Mouse (Mus musculus) pancreas, adult 10 weeks (tissue): ENCODE measurements around the gene Krtap15. TPM values are rescaled to one million over a fixed set of nuclear protein-coding genes. Genes with fewer than 3 reads are reported as not detected.

Experiments used
- polyA plus RNA-seq: library from polyadenylated mRNA; stranded (reverse); fragments of 350-450 nt; fragmentation: Illumina TruSeq; extraction: RNeasy Lipid Tissue Mini Kit (QIAGEN cat#74804); gene quantifications from one replicate; pipeline ENCODE4 v1.2.3, GENCODE M21; 2015; ENCODE audit warnings: low read depth, low replicate concordance; ENCODE audit not compliant: insufficient read depth

The Krtap15 gene
- not detected for polyA plus RNA-seq

DNA sequence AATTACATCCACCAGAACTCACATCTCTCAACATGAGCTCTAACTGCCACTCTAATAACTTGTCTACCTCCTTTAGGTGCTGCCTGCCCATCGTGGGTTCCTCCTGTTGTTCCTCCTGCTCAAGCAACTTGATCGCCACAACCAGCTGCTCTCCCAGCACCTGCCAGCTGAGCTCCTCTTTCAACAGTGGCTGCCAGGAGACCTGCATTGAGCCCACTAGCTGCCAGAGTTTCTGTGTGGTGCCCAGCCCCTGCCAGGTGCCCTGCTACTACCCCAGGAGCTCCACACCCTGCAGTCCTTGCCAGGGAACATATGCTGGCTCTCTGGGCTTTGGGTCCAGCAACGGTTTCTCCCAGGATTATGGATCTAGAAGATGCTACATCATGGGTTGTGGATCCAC is at the start of gene Krtap15:
Gene Krtap15, plus strand, starts transcription at position 150 of the 400 bp plus-strand sequence.

GRCm38 (mm10) chr16:88774106-88774505 is 45.9 kb upstream of the Krtap15 start, which contains the start of gene 2310057N15Rik:
Gene 2310057N15Rik (minus strand): TSS chr16:88774206.

DNA sequence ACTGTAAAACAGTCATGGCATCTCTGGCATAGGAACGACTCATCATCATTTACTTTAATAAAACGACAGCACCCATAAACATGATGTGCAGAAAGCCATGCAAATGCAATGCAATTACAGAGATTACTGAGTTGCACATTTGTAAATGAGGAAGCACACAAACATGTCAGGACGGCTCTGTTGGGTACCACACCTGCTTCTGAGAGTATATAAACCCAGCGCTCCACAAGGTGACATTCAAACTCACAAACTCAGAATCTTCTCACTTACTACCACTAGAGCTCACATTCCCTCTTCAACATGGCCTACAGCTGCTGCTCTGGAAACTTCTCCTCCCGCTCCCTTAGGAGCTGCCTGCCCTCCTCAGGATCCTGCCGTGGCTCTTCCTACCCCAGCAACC is 42.4 kb upstream of the Krtap15 start, which contains the start of gene Gm5965:
Gene Gm5965, plus strand, starts transcription at position 301 of the 400 bp plus-strand sequence.

GRCm38 (mm10) chr16:88811827-88812226 is 8.2 kb upstream of the Krtap15 start, which contains the start of gene Gm20741:
Gene Gm20741 (minus strand): TSS chr16:88812220.

GRCm38 (mm10) chr16:88826095-88826652 is 6.2 kb downstream of the Krtap15 start, which contains the start of gene Krtap14:
Gene Krtap14 (minus strand): TSS chr16:88826145.

GRCm38 (mm10) chr16:88869311-88869710 is 49.3 kb downstream of the Krtap15 start, which contains the start of gene Krtap19-1:
Gene Krtap19-1 (minus strand): TSS chr16:88869411.

DNA sequence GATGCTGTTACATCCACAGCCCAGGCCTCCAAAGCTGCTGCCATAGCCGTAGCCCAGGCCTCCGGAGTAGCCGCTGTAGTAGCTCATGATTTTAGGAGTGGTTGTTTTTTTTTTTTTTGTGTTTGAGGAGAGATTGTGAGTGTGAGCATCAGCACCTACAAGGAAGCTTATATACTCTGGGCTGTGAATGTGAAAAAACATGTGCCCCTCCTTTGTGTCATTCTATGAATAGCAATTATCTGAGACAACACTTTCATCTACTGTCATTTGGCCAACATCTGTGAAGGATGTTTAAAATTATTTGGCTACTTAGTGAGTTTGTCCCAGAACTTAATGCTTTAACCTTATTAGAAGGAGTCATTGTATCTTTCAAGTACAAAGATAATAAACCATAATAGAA is 54.2 kb downstream of the Krtap15 start, which contains the start of gene Krtap19-2:
Gene Krtap19-2, minus strand, starts transcription at position 101 of the 400 bp plus-strand sequence.

DNA sequence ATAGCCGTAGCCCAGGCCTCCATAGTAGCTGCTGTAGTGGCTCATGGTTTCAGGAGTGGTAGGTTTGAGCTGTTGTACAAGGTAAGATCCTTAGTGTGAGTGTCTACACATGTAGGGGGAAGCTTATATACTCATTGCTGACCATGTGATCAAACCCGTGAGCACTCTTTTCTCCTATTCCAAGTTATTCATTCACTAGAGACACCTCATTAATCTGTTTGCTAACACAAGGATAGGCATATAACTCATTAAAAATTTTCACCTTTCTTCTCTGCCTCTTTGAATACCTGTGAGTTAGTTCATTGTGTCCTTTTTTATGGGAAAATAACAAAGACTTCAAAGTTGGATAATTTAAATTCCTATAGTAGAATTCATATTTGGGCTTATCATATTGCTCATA is 57.9 kb downstream of the Krtap15 start, which contains the start of gene Krtap19-3:
Gene Krtap19-3, minus strand, starts transcription at position 101 of the 400 bp plus-strand sequence.

Other genes starting within 250 kb of the Krtap15 start
- not detected for gene Krtap24-1, start 207.9 kb upstream of the Krtap15 start, polyA plus RNA-seq
- gene 2310079G19Rik, start 192.5 kb upstream of the Krtap15 start, polyA plus RNA-seq = not detected
- gene Krtap26-1, start 172.4 kb upstream of the Krtap15 start, polyA plus RNA-seq = not detected
- gene Krtap27-1, start 148.5 kb upstream of the Krtap15 start, polyA plus RNA-seq = not detected
- gene 2310061N02Rik, start 112.3 kb upstream of the Krtap15 start, polyA plus RNA-seq = not detected
- gene Krtap13-1, start 91.4 kb upstream of the Krtap15 start, polyA plus RNA-seq = not detected
- gene Krtap13, start 68.6 kb upstream of the Krtap15 start, polyA plus RNA-seq = not detected
- not detected for gene 2310034C09Rik, start 61.4 kb upstream of the Krtap15 start, polyA plus RNA-seq
- gene 2310057N15Rik, start 46.0 kb upstream of the Krtap15 start, polyA plus RNA-seq = not detected
- not detected for gene Gm5965, start 42.3 kb upstream of the Krtap15 start, polyA plus RNA-seq
- gene Gm20741, start 8.0 kb upstream of the Krtap15 start, polyA plus RNA-seq = not detected
- gene Krtap14, start 5.9 kb downstream of the Krtap15 start, polyA plus RNA-seq = not detected
- not detected for gene Krtap19-1, start 49.2 kb downstream of the Krtap15 start, polyA plus RNA-seq
- gene Krtap19-2, start 54.1 kb downstream of the Krtap15 start, polyA plus RNA-seq = not detected
- gene Krtap19-3, start 57.8 kb downstream of the Krtap15 start, polyA plus RNA-seq = not detected
- not detected for gene Krtap19-4, start 64.9 kb downstream of the Krtap15 start, polyA plus RNA-seq
- gene Krtap19-5, start 76.2 kb downstream of the Krtap15 start, polyA plus RNA-seq = not detected
- not detected for gene Krtap19-9b, start 112.0 kb downstream of the Krtap15 start, polyA plus RNA-seq
- gene Krtap16-3, start 142.7 kb downstream of the Krtap15 start, polyA plus RNA-seq = not detected
- gene Krtap22-2, start 190.5 kb downstream of the Krtap15 start, polyA plus RNA-seq = not detected
- gene Gm10229, start 195.1 kb downstream of the Krtap15 start, polyA plus RNA-seq = not detected
- gene Krtap6-1, start 211.5 kb downstream of the Krtap15 start, polyA plus RNA-seq = not detected
- not detected for gene Gm10228, start 221.3 kb downstream of the Krtap15 start, polyA plus RNA-seq
- gene Krtap6-5, start 227.7 kb downstream of the Krtap15 start, polyA plus RNA-seq = not detected
- gene 1110025L11Rik, start 243.8 kb downstream of the Krtap15 start, polyA plus RNA-seq = not detected